Mouse (Mus musculus) kidney, adult 9 months (tissue): ENCODE results near the gene H2-M11.

Experiments used
- DNase-seq: peaks from one replicate; pipeline ENCODE4 v3.0.0; 2022

Gene H2-M11

DNA sequence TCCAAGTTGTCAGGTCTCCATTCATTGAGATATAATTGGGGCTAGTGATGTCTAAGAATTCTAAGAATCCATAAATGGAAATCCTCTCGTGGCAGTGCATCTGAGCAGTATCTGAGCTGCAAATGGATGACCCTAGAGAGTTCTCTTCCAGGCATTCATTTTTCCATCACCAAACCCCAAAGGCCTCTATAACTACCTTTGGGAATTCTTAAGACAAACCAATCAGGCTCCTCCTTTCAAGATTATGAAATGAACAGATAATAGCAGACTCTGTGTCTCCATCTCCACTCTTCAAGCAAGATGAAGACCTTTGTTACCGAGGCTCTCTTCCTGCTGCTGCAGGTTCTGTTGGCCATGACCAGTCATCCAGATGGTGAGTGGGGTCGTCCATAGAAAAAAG is at the start of gene H2-M11:
Gene H2-M11 (plus strand): TSS at position 301 of the 400 bp plus-strand sequence.
- DNase-seq: no peak

DNA sequence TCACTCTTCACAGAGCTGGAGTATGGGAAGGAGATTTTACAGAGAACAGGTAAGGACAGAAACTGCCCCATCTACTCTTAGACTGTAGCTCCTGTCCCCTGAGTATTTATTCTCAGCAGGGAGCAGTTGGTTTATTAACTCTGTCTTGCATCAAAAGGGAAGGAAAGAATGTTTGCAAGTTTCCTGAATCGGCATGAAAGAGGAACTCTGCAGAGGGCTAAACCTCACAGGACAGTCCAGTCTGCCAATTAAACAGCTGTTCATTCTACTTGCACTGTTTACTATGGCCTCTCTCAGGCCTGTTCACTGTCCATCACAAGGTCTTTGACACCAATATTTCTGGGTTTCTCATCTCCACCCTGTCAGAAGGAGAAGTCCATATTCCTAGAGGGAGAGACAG is 46.4 kb upstream of the H2-M11 start:
- no peak for DNase-seq

DNA sequence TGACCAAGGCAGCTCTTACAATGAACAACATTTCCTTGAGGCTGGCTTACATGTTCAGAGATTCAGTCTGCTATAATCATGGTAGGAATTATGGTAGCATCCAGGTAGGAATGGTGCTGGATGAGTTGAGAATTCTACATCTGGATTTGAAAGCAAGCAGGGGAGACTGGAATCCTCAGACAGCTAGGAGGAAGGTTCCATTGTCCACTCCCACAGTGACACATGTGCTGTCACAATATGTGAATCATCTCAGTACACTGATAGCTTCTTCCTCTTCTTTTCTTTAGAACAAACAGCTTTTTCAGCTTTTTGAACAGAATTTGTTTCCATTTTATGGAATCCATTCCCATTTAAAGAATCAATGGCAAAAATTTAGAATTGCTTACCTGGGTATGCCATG is 43.0 kb upstream of the H2-M11 start:
- no peak for DNase-seq
